Mouse (Mus musculus): Measurements from ENCODE around the gene Bdh1. TPM values are rescaled to one million over a fixed set of nuclear protein-coding genes. Genes with fewer than 3 reads are reported as not detected.
"Not testable (repeated sequence)": the region's sequence is repeated elsewhere in the genome, so short reads cannot be mapped to it uniquely, and the experiment has no call there.

The Bdh1 gene
- polyA plus RNA-seq, 1 experiment from 2014 or later = 56.7 TPM

GRCm38 (mm10) chr16:31464953-31465352, 42.9 kb downstream of the Bdh1 start:
- ATAC-seq (ENCODE audit: low read depth) (peak; percentile 85), DNase-seq (peak; percentile 37)
- H3K4me1 ChIP-seq (replicated peaks) = peaks cover 28% of the 10 kb centered on the region
- no peak overlapping the region for H3K9ac ChIP-seq
- 0 out of 2 replicates have a peak, but pooled peaks cover 4% of the 10 kb centered on the region for H3K9me3 ChIP-seq (replicated peaks)
- H3K27ac ChIP-seq = no peak overlapping the region
- H3K27me3 ChIP-seq = peaks cover 19% of the 10 kb centered on the region
- H3K4me2 ChIP-seq = no peak overlapping the region
- H3K36me3 ChIP-seq = no peaks in the 10 kb centered on the region
- no peak overlapping the region for H3K4me3 ChIP-seq (replicated peaks)
- 46% methylated on average over 5 of the region's 5 CpGs for WGBS (ENCODE audit: insufficient replicate concordance)

- H3K27me3 ChIP-seq = peaks cover 15% of the 10 kb centered on the region
- no peak overlapping the region for H3K4me2 ChIP-seq
- peaks cover 26% of the 10 kb centered on the region for H3K4me1 ChIP-seq (replicated peaks)
- H3K4me3 ChIP-seq (replicated peaks) = no peak overlapping the region
- no peaks in the 10 kb centered on the region for H3K36me3 ChIP-seq
- DNase-seq = no peak
- H3K9ac ChIP-seq = no peak overlapping the region
- ATAC-seq (ENCODE audit: low read depth) = no peak
- H3K9me3 ChIP-seq (replicated peaks) = 0 out of 2 replicates have a peak, but pooled peaks cover 4% of the 10 kb centered on the region
- 54% methylated on average over 4 of the region's 4 CpGs for WGBS (ENCODE audit: insufficient replicate concordance)
- H3K27ac ChIP-seq = no peak overlapping the region
Measured at GRCm38 (mm10) chr16:31465630-31466029, 43.5 kb downstream of the Bdh1 start.

GRCm38 (mm10) chr16:31466106-31466505, 44.0 kb downstream of the Bdh1 start:
- H3K9ac ChIP-seq = no peak overlapping the region
- DNase-seq = no peak

GRCm38 (mm10) chr16:31470819-31471218, 48.7 kb downstream of the Bdh1 start:
- H3K4me1 ChIP-seq (replicated peaks) = peaks cover 21% of the 10 kb centered on the region
- H3K4me2 ChIP-seq; DNase-seq; H3K9me3 ChIP-seq (replicated peaks); H3K27me3 ChIP-seq; H3K9ac ChIP-seq; H3K27ac ChIP-seq; ATAC-seq (ENCODE audit: low read depth); H3K36me3 ChIP-seq; H3K4me3 ChIP-seq (replicated peaks): not testable (repeated sequence)
- WGBS (ENCODE audit: insufficient replicate concordance) = 63% methylated on average over 4 of the region's 4 CpGs

More at GRCm38 (mm10) chr16:31466106-31466505, 44.0 kb downstream of the Bdh1 start:
- H3K4me2 ChIP-seq = no peak overlapping the region
- H3K9me3 ChIP-seq (replicated peaks) = 0 out of 2 replicates have a peak, but pooled peaks cover 4% of the 10 kb centered on the region
- no peak overlapping the region for H3K4me3 ChIP-seq (replicated peaks)
- no peaks in the 10 kb centered on the region for H3K36me3 ChIP-seq
- no peak for ATAC-seq (ENCODE audit: low read depth)
- H3K27me3 ChIP-seq = peaks cover 10% of the 10 kb centered on the region
- H3K4me1 ChIP-seq (replicated peaks) = peaks cover 29% of the 10 kb centered on the region
- H3K27ac ChIP-seq = no peak overlapping the region
- WGBS (ENCODE audit: insufficient replicate concordance) = 79% methylated on average over 5 of the region's 5 CpGs

- no peaks in the 10 kb centered on the region for H3K27me3 ChIP-seq
- no peak overlapping the region for H3K9ac ChIP-seq
- H3K9me3 ChIP-seq (replicated peaks) = no peaks in the 10 kb centered on the region
- WGBS (ENCODE audit: insufficient replicate concordance) = 35% methylated on average over 5 of the region's 5 CpGs
- no peak overlapping the region for H3K4me2 ChIP-seq
- DNase-seq (no peak), ATAC-seq (ENCODE audit: low read depth) (0 out of 2 replicates have a peak, but pooled peaks have one; percentile 47)
- no peaks in the 10 kb centered on the region for H3K36me3 ChIP-seq
- H3K4me3 ChIP-seq (replicated peaks) = no peak overlapping the region
- peaks cover 21% of the 10 kb centered on the region for H3K4me1 ChIP-seq (replicated peaks)
- H3K27ac ChIP-seq = peak overlapping the region; percentile 25; the same call in 1 of the 2 replicates
Measured at GRCm38 (mm10) chr16:31471994-31472393, 49.9 kb downstream of the Bdh1 start.

- H3K9me3 ChIP-seq (replicated peaks) = no peaks in the 10 kb centered on the region
- H3K4me3 ChIP-seq (replicated peaks) = no peak overlapping the region
- H3K36me3 ChIP-seq = no peaks in the 10 kb centered on the region
- H3K27ac ChIP-seq = no peak overlapping the region
- H3K4me1 ChIP-seq (replicated peaks) = peaks cover 21% of the 10 kb centered on the region
- no peak overlapping the region for H3K9ac ChIP-seq
- no peaks in the 10 kb centered on the region for H3K27me3 ChIP-seq
- H3K4me2 ChIP-seq = no peak overlapping the region
- DNase-seq = no peak
- no peak for ATAC-seq (ENCODE audit: low read depth)
- 86% methylated on average over 1 of the region's 1 CpGs for WGBS (ENCODE audit: insufficient replicate concordance)
Measured at GRCm38 (mm10) chr16:31473226-31473625, 51.1 kb downstream of the Bdh1 start.

GRCm38 (mm10) chr16:31475123-31475968, 53.3 kb downstream of the Bdh1 start:
- WGBS (ENCODE audit: insufficient replicate concordance) = 64% methylated on average over 9 of the region's 9 CpGs
- no peak overlapping the region for H3K27ac ChIP-seq
- no peak overlapping the region for H3K4me3 ChIP-seq (replicated peaks)
- no peak overlapping the region for H3K4me2 ChIP-seq
- H3K9ac ChIP-seq = no peak overlapping the region
- no peaks in the 10 kb centered on the region for H3K27me3 ChIP-seq
- no peaks in the 10 kb centered on the region for H3K9me3 ChIP-seq (replicated peaks)
- DNase-seq (no peak), ATAC-seq (ENCODE audit: low read depth) (no peak)
- H3K4me1 ChIP-seq (replicated peaks) = peaks cover 21% of the 10 kb centered on the region
- H3K36me3 ChIP-seq = no peaks in the 10 kb centered on the region

- DNase-seq (no peak), ATAC-seq (ENCODE audit: low read depth) (no peak)
- peaks cover 6% of the 10 kb centered on the region for H3K4me1 ChIP-seq (replicated peaks)
- H3K9ac ChIP-seq = no peak overlapping the region
- H3K4me3 ChIP-seq (replicated peaks) = no peak overlapping the region
- H3K36me3 ChIP-seq = no peaks in the 10 kb centered on the region
- WGBS (ENCODE audit: insufficient replicate concordance) = 48% methylated on average over 7 of the region's 7 CpGs
- H3K4me2 ChIP-seq = no peak overlapping the region
- no peaks in the 10 kb centered on the region for H3K27me3 ChIP-seq
- no peak overlapping the region for H3K27ac ChIP-seq
- no peaks in the 10 kb centered on the region for H3K9me3 ChIP-seq (replicated peaks)
Measured at GRCm38 (mm10) chr16:31476872-31477603, 55.0 kb downstream of the Bdh1 start.

GRCm38 (mm10) chr16:31485336-31485735, 63.3 kb downstream of the Bdh1 start:
- WGBS (ENCODE audit: insufficient replicate concordance) = 74% methylated on average over 5 of the region's 5 CpGs
- H3K4me3 ChIP-seq (replicated peaks) = no peak overlapping the region
- H3K4me2 ChIP-seq = no peak overlapping the region
- no peak overlapping the region for H3K9ac ChIP-seq
- H3K27me3 ChIP-seq = peaks cover 3% of the 10 kb centered on the region; the same call in 1 of the 2 replicates
- no peaks in the 10 kb centered on the region for H3K9me3 ChIP-seq (replicated peaks)
- H3K27ac ChIP-seq = no peak overlapping the region
- DNase-seq = no peak
- ATAC-seq (ENCODE audit: low read depth) = no peak
- H3K4me1 ChIP-seq (replicated peaks) = no peaks in the 10 kb centered on the region
- no peaks in the 10 kb centered on the region for H3K36me3 ChIP-seq

- ATAC-seq (ENCODE audit: low read depth) = no peak
- Histone ChIP-seq H3K4me2 (no peak overlapping the region), H3K9ac (no peak overlapping the region), H3K27ac (no peak overlapping the region), H3K36me3 (no peaks in the 10 kb centered on the region), H3K27me3 (peaks cover 6% of the 10 kb centered on the region; the same call in 1 of the 2 replicates), H3K4me1 (replicated peaks) (no peaks in the 10 kb centered on the region), H3K9me3 (replicated peaks) (no peaks in the 10 kb centered on the region), H3K4me3 (replicated peaks) (no peak overlapping the region)
- no peak for DNase-seq
- WGBS (ENCODE audit: insufficient replicate concordance) = 66% methylated on average over 3 of the region's 3 CpGs
Measured at GRCm38 (mm10) chr16:31487266-31487665, 65.2 kb downstream of the Bdh1 start.

GRCm38 (mm10) chr16:31489096-31489495, 67.0 kb downstream of the Bdh1 start:
- Histone ChIP-seq H3K4me3 (replicated peaks) (no peak overlapping the region), H3K36me3 (no peaks in the 10 kb centered on the region), H3K4me1 (replicated peaks) (peaks cover 13% of the 10 kb centered on the region), H3K27me3 (peaks cover 6% of the 10 kb centered on the region; the same call in 1 of the 2 replicates), H3K9me3 (replicated peaks) (no peaks in the 10 kb centered on the region), H3K27ac (no peak overlapping the region), H3K9ac (no peak overlapping the region), H3K4me2 (no peak overlapping the region)
- DNase-seq (no peak), ATAC-seq (ENCODE audit: low read depth) (no peak)
- WGBS (ENCODE audit: insufficient replicate concordance) = 38% methylated on average over 3 of the region's 3 CpGs

All from liver, embryonic 13.5 days (tissue).